20 mouse cellular contexts compared by ENCODE assay signal in genomic region chr10:120432081-120432480, GRCm38 (mm10). TPM values are rescaled to one million over a fixed set of nuclear protein-coding genes. Genes with fewer than 3 reads are reported as not detected.
DNase-seq lines count a peak whose midpoint lies in the region; ATAC-seq lines count a peak whose summit lies in the region.
"Had no signal": no experiment of that assay in that cellular context is flagged by ENCODE, and none has a peak within 500 bp of the region (broad histone marks: within the 10 kb centered on the region; RNA-seq: fewer than 3 reads in every experiment).

No protein-coding gene starts in this region.

- ATAC-seq in intestine, embryonic 14.5 days (replicated peaks; ENCODE audit: low FRiP score, low TSS enrichment, low read depth) = no peak
- no peak for ATAC-seq in intestine, embryonic 16.5 days
- ATAC-seq in midbrain, embryonic 15.5 days (replicated peaks) = no peak
- ATAC-seq in limb, embryonic 12.5 days (ENCODE audit: insufficient number of reproducible peaks, insufficient read depth, low FRiP score, low TSS enrichment, low read depth) = no peak
- ATAC-seq: CD4-positive, CD25-positive, alpha-beta regulatory T cell, adult 4 months; forebrain, embryonic 16.5 days had no signal

- 63% methylated on average over 9 of the region's 9 CpGs for WGBS in intestine, embryonic 14.5 days
- 59% methylated on average over 9 of the region's 9 CpGs for WGBS in intestine, embryonic 16.5 days
- 86% methylated on average over 9 of the region's 9 CpGs for WGBS in midbrain, embryonic 10.5 days
- 77% methylated on average over 9 of the region's 9 CpGs for WGBS in midbrain, embryonic 15.5 days
- WGBS in limb, embryonic 12.5 days = 64% methylated on average over 9 of the region's 9 CpGs

- no peak overlapping the region for H3K4me2 ChIP-seq in intestine, embryonic 14.5 days (ENCODE audit: low read length)
- no peak overlapping the region for H3K4me2 ChIP-seq in intestine, embryonic 16.5 days (ENCODE audit: low read depth, low read length)
- H3K4me2 ChIP-seq in midbrain, embryonic 15.5 days = no peak overlapping the region
- no peak overlapping the region for H3K4me2 ChIP-seq in limb, embryonic 12.5 days
- H3K4me2 ChIP-seq: embryonic facial prominence, embryonic 12.5 days had no signal

- H3K27me3 ChIP-seq in intestine, embryonic 14.5 days (replicated peaks; ENCODE audit: control insufficient read depth, insufficient read depth, low read length) = no peaks in the 10 kb centered on the region
- no peaks in the 10 kb centered on the region for H3K27me3 ChIP-seq in intestine, embryonic 16.5 days (replicated peaks; ENCODE audit: control insufficient read depth, insufficient read depth, low read length)
- H3K27me3 ChIP-seq in midbrain, embryonic 10.5 days (ENCODE audit: low read depth, poor library complexity, severe bottlenecking) = no peaks in the 10 kb centered on the region
- H3K27me3 ChIP-seq in midbrain, embryonic 15.5 days (replicated peaks) = no peaks in the 10 kb centered on the region
- no peaks in the 10 kb centered on the region for H3K27me3 ChIP-seq in limb, embryonic 12.5 days
- H3K27me3 ChIP-seq: embryonic facial prominence, embryonic 12.5 days had no signal

- H3K4me1 ChIP-seq in intestine, embryonic 14.5 days (replicated peaks; ENCODE audit: control insufficient read depth, insufficient read depth, low read length) = peaks cover 73% of the 10 kb centered on the region
- peaks cover 43% of the 10 kb centered on the region for H3K4me1 ChIP-seq in intestine, embryonic 16.5 days (ENCODE audit: control insufficient read depth, insufficient read depth, low read length)
- H3K4me1 ChIP-seq in midbrain, embryonic 10.5 days = peaks cover 27% of the 10 kb centered on the region
- peaks cover 19% of the 10 kb centered on the region for H3K4me1 ChIP-seq in midbrain, embryonic 15.5 days
- H3K4me1 ChIP-seq in limb, embryonic 12.5 days (replicated peaks) = peaks cover 86% of the 10 kb centered on the region

- no peak overlapping the region for H3K4me3 ChIP-seq in intestine, embryonic 14.5 days (ENCODE audit: low read depth, low read length)
- H3K4me3 ChIP-seq in intestine, embryonic 16.5 days (ENCODE audit: low read length) = no peak overlapping the region
- H3K4me3 ChIP-seq in midbrain, embryonic 10.5 days = no peak overlapping the region
- no peak overlapping the region for H3K4me3 ChIP-seq in midbrain, embryonic 15.5 days
- H3K4me3 ChIP-seq in limb, embryonic 12.5 days (replicated peaks) = no peak overlapping the region
- H3K4me3 ChIP-seq: embryonic facial prominence, embryonic 12.5 days; layer of hippocampus, adult 2 months had no signal

- DNase-seq in adrenal gland, postnatal 14 days = peak; percentile 14
- no peak for DNase-seq in adrenal gland, postnatal 36 days
- DNase-seq in intestine, embryonic 14.5 days (ENCODE audit: low spot score) = no peak
- no peak for DNase-seq in midbrain, embryonic 10.5 days (ENCODE audit: low spot score)
- DNase-seq in T-cell, adult 2 months (ENCODE audit: low spot score) = no peak
- DNase-seq: cerebellum, adult 2 months; gastrocnemius, postnatal 36 days; liver; lung, adult 18-20 months; lung, postnatal 14 days; retina, postnatal 1 day; thymus, postnatal 25 days had no signal

- peak overlapping the region; percentile 64; the same call in 1 of the 2 replicates for H3K27ac ChIP-seq in intestine, embryonic 14.5 days (ENCODE audit: low read depth)
- no peak overlapping the region for H3K27ac ChIP-seq in intestine, embryonic 16.5 days (ENCODE audit: low read length)
- H3K27ac ChIP-seq in midbrain, embryonic 10.5 days (replicated peaks) = 0 out of 2 replicates have a peak overlapping the region, but pooled peaks have one; percentile 46
- H3K27ac ChIP-seq in midbrain, embryonic 15.5 days = no peak overlapping the region
- H3K27ac ChIP-seq in limb, embryonic 12.5 days = peak overlapping the region; percentile 70; the same call in 1 of the 2 replicates
- H3K27ac ChIP-seq: layer of hippocampus, adult 2 months had no signal

- peaks cover 47% of the 10 kb centered on the region for H3K36me3 ChIP-seq in intestine, embryonic 14.5 days (ENCODE audit: control insufficient read depth, insufficient read depth, low read length)
- no peaks in the 10 kb centered on the region for H3K36me3 ChIP-seq in intestine, embryonic 16.5 days (ENCODE audit: control insufficient read depth, insufficient read depth, low read length)
- H3K36me3 ChIP-seq in midbrain, embryonic 10.5 days = peaks cover 33% of the 10 kb centered on the region
- H3K36me3 ChIP-seq in midbrain, embryonic 15.5 days (replicated peaks) = no peaks in the 10 kb centered on the region
- peaks cover 65% of the 10 kb centered on the region for H3K36me3 ChIP-seq in limb, embryonic 12.5 days
- H3K36me3 ChIP-seq: G1E had no signal

- no peaks in the 10 kb centered on the region for H3K9me3 ChIP-seq in intestine, embryonic 14.5 days (ENCODE audit: control insufficient read depth, low read length)
- no peaks in the 10 kb centered on the region for H3K9me3 ChIP-seq in intestine, embryonic 16.5 days (ENCODE audit: control insufficient read depth, low read length)
- no peaks in the 10 kb centered on the region for H3K9me3 ChIP-seq in midbrain, embryonic 10.5 days (replicated peaks)
- H3K9me3 ChIP-seq in midbrain, embryonic 15.5 days = no peaks in the 10 kb centered on the region
- no peaks in the 10 kb centered on the region for H3K9me3 ChIP-seq in limb, embryonic 12.5 days
- H3K9me3 ChIP-seq: embryonic facial prominence, embryonic 12.5 days had no signal

- H3K9ac ChIP-seq in intestine, embryonic 14.5 days (ENCODE audit: low read length) = no peak overlapping the region
- H3K9ac ChIP-seq in intestine, embryonic 16.5 days (ENCODE audit: low read depth, low read length) = no peak overlapping the region
- H3K9ac ChIP-seq in midbrain, embryonic 15.5 days = no peak overlapping the region
- H3K9ac ChIP-seq in limb, embryonic 12.5 days (replicated peaks) = no peak overlapping the region
- H3K9ac ChIP-seq: embryonic facial prominence, embryonic 12.5 days had no signal

RNA-seq across cellular contexts. Expression of gene Hmga2, which starts 44.2 kb away (rescaled TPM):
- total RNA-seq in adrenal gland, postnatal 14 days (2021) = 6.5 and 6.9 TPM in 2 replicates
- total RNA-seq in adrenal gland, postnatal 36 days (2021) = 1 to 10 TPM; 4.4 to 5.2 TPM
- 61.0 and 68.0 TPM in 2 replicates for polyA plus RNA-seq in intestine, embryonic 14.5 days (2014; fragmentation: Nextera tagmentation; extraction: Ambion mirVana)
- polyA plus RNA-seq in intestine, embryonic 16.5 days (2015; fragmentation: Nextera tagmentation; extraction: Ambion mirVana) = 18.6 and 21.1 TPM in 2 replicates
- 28.9 and 44.4 TPM in 2 replicates for polyA plus RNA-seq in midbrain, embryonic 10.5 days (2016; fragmentation: Nextera tagmentation; extraction: Ambion mirVana)
- polyA plus RNA-seq in midbrain, embryonic 15.5 days (2015; fragmentation: Nextera tagmentation; extraction: Ambion mirVana) = 1.0 and 1.1 TPM in 2 replicates
- polyA plus RNA-seq in limb, embryonic 12.5 days (2016; fragmentation: Nextera tagmentation; extraction: Ambion mirVana) = 128 and 132 TPM in 2 replicates
- total RNA-seq: gastrocnemius, postnatal 36 days had no signal
- polyA plus RNA-seq: G1E had no signal

Comparison
In these comparisons a context has a peak if more than half of its experiments do, and no peak if none do; other contexts are left out.
1. H3K27ac ChIP-seq: peak in intestine, embryonic 14.5 days (single experiment), midbrain, embryonic 10.5 days (single experiment) and limb, embryonic 12.5 days (single experiment); none in intestine, embryonic 16.5 days (single experiment) and midbrain, embryonic 15.5 days (single experiment).